Comparison of ENCODE assay signal across 8 mouse cellular contexts in the genomic region with DNA sequence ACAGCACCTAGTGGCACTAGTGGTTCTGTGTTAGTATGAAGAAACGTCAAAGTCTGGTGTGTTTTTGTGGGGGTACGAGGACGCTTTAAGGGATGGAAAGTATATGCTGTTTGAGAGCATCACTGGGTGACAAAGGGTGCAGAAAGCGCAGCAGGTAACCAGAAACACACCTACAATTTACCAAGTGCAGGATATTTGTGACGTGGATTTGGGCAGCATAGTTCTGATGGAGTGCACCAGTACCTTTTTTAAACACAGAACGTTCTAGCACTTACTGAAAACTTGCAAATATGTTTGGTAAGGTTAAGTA. TPM values are rescaled to one million over a fixed set of nuclear protein-coding genes. Genes with fewer than 3 reads are reported as not detected.
A peak's percentile ranks its signal among the peaks of the same experiment; 100 is the strongest.
DNase-seq lines count a peak whose midpoint lies in the region; ATAC-seq and TF ChIP-seq lines count a peak whose summit lies in the region.

No protein-coding gene starts in this region.

- peak overlapping the region; percentile 92 for H3K27ac ChIP-seq in layer of hippocampus, adult 2 months
- H3K27ac ChIP-seq in embryonic facial prominence, embryonic 13.5 days, result peak overlapping the region; percentile 94
- peak overlapping the region; percentile 89 for H3K27ac ChIP-seq in intestine, embryonic 15.5 days
- no peak overlapping the region for H3K27ac ChIP-seq in neural tube, embryonic 12.5 days

- under 1% methylated on average over 6 of the region's 6 CpGs for WGBS in embryonic facial prominence, embryonic 13.5 days
- 1% methylated on average over 6 of the region's 6 CpGs for WGBS in intestine, embryonic 15.5 days
- WGBS in neural tube, embryonic 12.5 days, result under 1% methylated on average over 6 of the region's 6 CpGs

- DNase-seq in layer of hippocampus, adult 2 months (ENCODE audit: low spot score in 2 of 2), result no peak
- no peak for DNase-seq in layer of hippocampus, adult 9-11 months
- DNase-seq in adrenal gland, postnatal 36 days, result no peak
- no peak for DNase-seq in adrenal gland, postnatal 14 days
- DNase-seq in yolk sac, embryonic 10.5 days (ENCODE audit: low spot score), result no peak

- no peaks in the 10 kb centered on the region for H3K9me3 ChIP-seq in embryonic facial prominence, embryonic 13.5 days
- no peaks in the 10 kb centered on the region for H3K9me3 ChIP-seq in intestine, embryonic 15.5 days
- no peaks in the 10 kb centered on the region for H3K9me3 ChIP-seq in neural tube, embryonic 12.5 days

- H3K4me1 ChIP-seq in embryonic facial prominence, embryonic 13.5 days, result peaks cover 16% of the 10 kb centered on the region
- H3K4me1 ChIP-seq in intestine, embryonic 15.5 days (replicated peaks), result peaks cover 3% of the 10 kb centered on the region; the same call in 1 of the 2 replicates
- H3K4me1 ChIP-seq in neural tube, embryonic 12.5 days, result peaks cover 15% of the 10 kb centered on the region

- H3K27me3 ChIP-seq in embryonic facial prominence, embryonic 13.5 days, result no peaks in the 10 kb centered on the region
- H3K27me3 ChIP-seq in intestine, embryonic 15.5 days (replicated peaks), result no peaks in the 10 kb centered on the region
- H3K27me3 ChIP-seq in neural tube, embryonic 12.5 days (replicated peaks), result no peaks in the 10 kb centered on the region

- H3K4me2 ChIP-seq in embryonic facial prominence, embryonic 13.5 days, result peak overlapping the region; percentile 70
- peak overlapping the region; percentile 83 for H3K4me2 ChIP-seq in intestine, embryonic 15.5 days (replicated peaks)
- H3K4me2 ChIP-seq in neural tube, embryonic 12.5 days (replicated peaks), result peak overlapping the region; percentile 65

- peak overlapping the region; percentile 94 for H3K4me3 ChIP-seq in layer of hippocampus, adult 2 months
- H3K4me3 ChIP-seq in embryonic facial prominence, embryonic 13.5 days, result peak overlapping the region; percentile 97
- peak overlapping the region; percentile 99 for H3K4me3 ChIP-seq in intestine, embryonic 15.5 days (replicated peaks)
- peak overlapping the region; percentile 89 for H3K4me3 ChIP-seq in neural tube, embryonic 12.5 days

- peak; percentile 52; the same call in 1 of the 2 replicates for TF ChIP-seq CTCF in layer of hippocampus, adult 2 months (conservative IDR thresholded peaks at IDR 0.05)

- no peaks in the 10 kb centered on the region for H3K36me3 ChIP-seq in embryonic facial prominence, embryonic 13.5 days
- H3K36me3 ChIP-seq in intestine, embryonic 15.5 days, result no peaks in the 10 kb centered on the region
- H3K36me3 ChIP-seq in neural tube, embryonic 12.5 days, result no peaks in the 10 kb centered on the region

- peak overlapping the region; percentile 90 for H3K9ac ChIP-seq in embryonic facial prominence, embryonic 13.5 days
- H3K9ac ChIP-seq in intestine, embryonic 15.5 days, result peak overlapping the region; percentile 79
- H3K9ac ChIP-seq in neural tube, embryonic 12.5 days, result peak overlapping the region; percentile 93

- no peak for ATAC-seq in embryonic facial prominence, embryonic 13.5 days (ENCODE audit: insufficient number of reproducible peaks, insufficient read depth, low FRiP score, low TSS enrichment, low read depth)
- ATAC-seq in intestine, embryonic 15.5 days, result no peak
- no peak for ATAC-seq in neural tube, embryonic 12.5 days (ENCODE audit: low FRiP score, low read depth)

RNA-seq across cellular contexts. Expression of gene Stim2, which starts 1.1 kb away (rescaled TPM):
- total RNA-seq in layer of hippocampus, adult 2 months (2021), result 100 to 1,000 TPM; 168 to 172 TPM
- polyA plus RNA-seq in embryonic facial prominence, embryonic 13.5 days (2015; fragmentation: Nextera tagmentation; extraction: Ambion mirVana), result 14.8 and 16.4 TPM in 2 replicates
- 16.1 and 17.8 TPM in 2 replicates for polyA plus RNA-seq in intestine, embryonic 15.5 days (2015; fragmentation: Nextera tagmentation; extraction: Ambion mirVana)
- polyA plus RNA-seq in neural tube, embryonic 12.5 days (2016; fragmentation: Nextera tagmentation; extraction: Ambion mirVana), result 27.0 and 29.5 TPM in 2 replicates
- 10 to 100 TPM; 25.6 to 29.1 TPM for total RNA-seq in adrenal gland, postnatal 36 days (2021)
- total RNA-seq in adrenal gland, postnatal 14 days (2021), result 26.9 and 30.5 TPM in 2 replicates
